ENCODE assay signal across 9 mouse cellular contexts in the genomic region with DNA sequence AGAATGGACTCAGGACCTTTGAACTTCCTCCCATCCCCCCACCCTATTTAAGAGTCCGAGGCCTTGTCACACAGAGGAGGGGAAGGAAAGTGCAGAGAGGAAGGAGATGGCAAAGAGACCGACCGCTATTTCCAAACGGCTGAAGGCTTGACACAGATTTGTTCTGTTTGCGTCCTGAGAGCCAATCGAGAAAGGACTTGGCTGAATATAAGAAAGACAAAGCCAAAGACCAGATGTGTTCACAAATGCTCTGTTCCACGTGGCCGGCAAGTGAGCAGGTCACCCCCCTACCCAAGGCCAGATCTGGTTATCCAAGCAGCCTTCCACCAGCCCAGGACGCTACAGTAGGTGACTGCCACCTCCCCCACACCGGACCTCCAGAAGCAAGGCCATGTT. TPM values are rescaled to one million over a fixed set of nuclear protein-coding genes. Genes with fewer than 3 reads are reported as not detected.
DNase-seq lines count a peak whose midpoint lies in the region; ATAC-seq lines count a peak whose summit lies in the region.
"Had no signal": no experiment of that assay in that cellular context is flagged by ENCODE, and none has a peak within 500 bp of the region (broad histone marks: within the 10 kb centered on the region; RNA-seq: fewer than 3 reads in every experiment).

No protein-coding gene starts in this region.

- H3K4me2 ChIP-seq in embryonic facial prominence, embryonic 13.5 days = peak overlapping the region; percentile 89
- peak overlapping the region; percentile 71 for H3K4me2 ChIP-seq in liver, embryonic 16.5 days (ENCODE audit: low read depth, low read length)

- peak overlapping the region; percentile 45; the same call in 1 of the 2 replicates for H3K27ac ChIP-seq in embryonic facial prominence, embryonic 13.5 days
- peak overlapping the region; percentile 68 for H3K27ac ChIP-seq in liver, embryonic 16.5 days (ENCODE audit: low read length)

- ATAC-seq in embryonic facial prominence, embryonic 13.5 days (ENCODE audit: insufficient number of reproducible peaks, insufficient read depth, low FRiP score, low TSS enrichment, low read depth) = no peak
- peak; percentile 5 to 29; a peak in 2 of 4 replicates for ATAC-seq in hematopoietic stem cell, adult 5-6 weeks (replicated peaks in 1 of 2; ENCODE audit: insufficient read depth in 1 of 2, low FRiP score in 2 of 2, low TSS enrichment in 1 of 2, low read depth in 1 of 2, poor library complexity in 2 of 2, severe bottlenecking in 2 of 2)
- ATAC-seq in liver, embryonic 16.5 days (ENCODE audit: low read depth) = no peak

- DNase-seq in adrenal gland, adult 2 months = peak; percentile 61
- DNase-seq in adrenal gland, adult (ENCODE audit: inconsistent age in 2 of 2, low spot score in 1 of 2) = no peak
- DNase-seq in A20 (ENCODE audit: low read depth, low spot score) = peak; percentile 71
- peak; percentile 56 for DNase-seq in retina, postnatal 1 day
- no peak for DNase-seq in ovary, adult 18-20 months (ENCODE audit: low spot score)

- H3K4me3 ChIP-seq in embryonic facial prominence, embryonic 13.5 days = peak overlapping the region; percentile 71
- H3K4me3 ChIP-seq in liver, embryonic 16.5 days (ENCODE audit: low read depth, low read length) = peak overlapping the region; percentile 73

- peaks cover 4% of the 10 kb centered on the region; the same call in 1 of the 2 replicates for H3K36me3 ChIP-seq in embryonic facial prominence, embryonic 13.5 days
- H3K36me3 ChIP-seq in liver, embryonic 16.5 days (ENCODE audit: control insufficient read depth, insufficient read depth) = no peaks in the 10 kb centered on the region

- H3K9ac ChIP-seq in embryonic facial prominence, embryonic 13.5 days = peak overlapping the region; percentile 95
- H3K9ac ChIP-seq in liver, embryonic 16.5 days (ENCODE audit: low read depth, low read length) = peak overlapping the region; percentile 79

- no peaks in the 10 kb centered on the region for H3K27me3 ChIP-seq in embryonic facial prominence, embryonic 13.5 days
- peaks cover 5% of the 10 kb centered on the region; the same call in 1 of the 2 replicates for H3K27me3 ChIP-seq in liver, embryonic 16.5 days (ENCODE audit: control insufficient read depth, insufficient read depth, low read depth, low read length)

- H3K4me1 ChIP-seq in embryonic facial prominence, embryonic 13.5 days = peaks cover 67% of the 10 kb centered on the region
- peaks cover 28% of the 10 kb centered on the region for H3K4me1 ChIP-seq in liver, embryonic 16.5 days (ENCODE audit: control insufficient read depth, low read depth, low read length)

- 2% methylated on average over 10 of the region's 10 CpGs for WGBS in embryonic facial prominence, embryonic 13.5 days
- 7% methylated on average over 10 of the region's 10 CpGs for WGBS in liver, embryonic 16.5 days (ENCODE audit: insufficient replicate concordance)

- H3K9me3 ChIP-seq in embryonic facial prominence, embryonic 13.5 days = no peaks in the 10 kb centered on the region
- H3K9me3 ChIP-seq in liver, embryonic 16.5 days (replicated peaks; ENCODE audit: control insufficient read depth, low read length) = no peaks in the 10 kb centered on the region

RNA-seq across cellular contexts. Expression of gene Snx18, which starts 2.8 kb away (rescaled TPM):
- total RNA-seq in adrenal gland, adult 2 months (2021) = 10 to 100 TPM; 21.5 to 23.2 TPM
- 19.5 and 23.3 TPM in 2 replicates for polyA plus RNA-seq in adrenal gland, adult 2 months (2012; rRNA removed)
- 23.2 and 25.5 TPM in 2 replicates for polyA plus RNA-seq in embryonic facial prominence, embryonic 13.5 days (2015; fragmentation: Nextera tagmentation; extraction: Ambion mirVana)
- 27.2 and 30.5 TPM in 2 replicates for total RNA-seq in hematopoietic stem cell, adult 5-6 weeks (2017)
- polyA plus RNA-seq in liver, embryonic 16.5 days (2015; fragmentation: Nextera tagmentation; extraction: Ambion mirVana) = 4.0 and 4.7 TPM in 2 replicates

RNA-seq across cellular contexts. Expression of gene Hspb3, which starts 47.9 kb away (rescaled TPM):
- total RNA-seq in adrenal gland, adult 2 months (2021) = not detected
- polyA plus RNA-seq in adrenal gland, adult 2 months (2012; rRNA removed) = not detected in 2 replicates
- polyA plus RNA-seq in embryonic facial prominence, embryonic 13.5 days (2015; fragmentation: Nextera tagmentation; extraction: Ambion mirVana) = 0.59 and 1.0 TPM in 2 replicates
- not detected in 2 replicates for total RNA-seq in hematopoietic stem cell, adult 5-6 weeks (2017)
- polyA plus RNA-seq in liver, embryonic 16.5 days (2015; fragmentation: Nextera tagmentation; extraction: Ambion mirVana) = 0.35 and 0.70 TPM in 2 replicates
- polyA plus RNA-seq: gonadal fat pad, adult 2 months had no signal

Comparison
In these comparisons a context has a peak if more than half of its experiments do, and no peak if none do; other contexts are left out.
1. DNase-seq: peak in adrenal gland, adult 2 months (single experiment), A20 (single experiment) and retina, postnatal 1 day (single experiment); none in adrenal gland, adult (0 of 2) and ovary, adult 18-20 months (single experiment).
2. ATAC-seq: peak in hematopoietic stem cell, adult 5-6 weeks (2 of 2); none in embryonic facial prominence, embryonic 13.5 days (single experiment) and liver, embryonic 16.5 days (single experiment).